Mouse (Mus musculus): ENCODE data around the gene Fhl1.

GRCm38 (mm10) chrX:56756352-56756751, 24.8 kb downstream of the Fhl1 start:
- TF ChIP-seq CTCF (IDR thresholded peaks at IDR 0.05; ENCODE audit: borderline replicate concordance, control insufficient read depth, extremely low read depth, insufficient read depth, low read length, poor library complexity), result no peak
- TF ChIP-seq POLR2A (IDR thresholded peaks at IDR 0.05; ENCODE audit: control insufficient read depth, extremely low read depth, insufficient read depth, low read length, poor library complexity), result no peak
